ENCODE assay signal across 10 mouse cellular contexts in genomic region chr8:71130411-71131261, GRCm38 (mm10).
DNase-seq lines count a peak whose midpoint lies in the region; ATAC-seq and TF ChIP-seq lines count a peak whose summit lies in the region.
"Had no signal": no experiment of that assay in that cellular context is flagged by ENCODE, and none has a peak within 500 bp of the region (broad histone marks: within the 10 kb centered on the region; RNA-seq: fewer than 3 reads in every experiment).

No protein-coding gene starts in this region.

- no peak overlapping the region for H3K4me2 ChIP-seq in heart, embryonic 14.5 days (ENCODE audit: low read length)
- H3K4me2 ChIP-seq in midbrain, embryonic 13.5 days (replicated peaks): no peak overlapping the region

- TF ChIP-seq CTCF in ES-Bruce4 (IDR thresholded peaks at IDR 0.05; ENCODE audit: low read depth, low read length): no peak

- H3K4me1 ChIP-seq in heart, embryonic 14.5 days (ENCODE audit: control insufficient read depth in 2 of 2, insufficient read depth in 2 of 2, low read length in 2 of 2): no peaks in the 10 kb centered on the region
- no peaks in the 10 kb centered on the region for H3K4me1 ChIP-seq in ES-Bruce4 (ENCODE audit: control insufficient read depth, insufficient read depth, low read length)
- no peaks in the 10 kb centered on the region for H3K4me1 ChIP-seq in midbrain, embryonic 13.5 days (replicated peaks)

- ATAC-seq in heart, embryonic 14.5 days (ENCODE audit: insufficient number of reproducible peaks, insufficient read depth, low FRiP score, low read depth): peak; percentile 59
- peak; percentile 65 for ATAC-seq in erythroid progenitor cell, adult 5-6 weeks (replicated peaks; ENCODE audit: low FRiP score, poor library complexity, severe bottlenecking)
- peak; percentile 60 for ATAC-seq in midbrain, embryonic 13.5 days

- peak; percentile 65; the same call in 1 of the 2 replicates for TF ChIP-seq EP300 in ES-Bruce4 (IDR thresholded peaks at IDR 0.05; ENCODE audit: insufficient read depth, low read depth, low read length)

- DNase-seq in heart, adult 18-20 months: no peak
- DNase-seq in T-cell, adult 2 months (ENCODE audit: low spot score): no peak
- no peak for DNase-seq in layer of hippocampus, adult 11-12 months (ENCODE audit: low spot score)
- no peak for DNase-seq in thymus, adult 18-20 months
- DNase-seq: adrenal gland, postnatal 10 days; kidney, postnatal 36 days had no signal

- H3K9me3 ChIP-seq in heart, embryonic 14.5 days (ENCODE audit: control insufficient read depth, low read length): no peaks in the 10 kb centered on the region
- peaks cover 3% of the 10 kb centered on the region; the same call in 1 of the 2 replicates for H3K9me3 ChIP-seq in ES-Bruce4 (replicated peaks; ENCODE audit: control insufficient read depth, insufficient read depth, low read length, poor library complexity, severe bottlenecking)
- no peaks in the 10 kb centered on the region for H3K9me3 ChIP-seq in midbrain, embryonic 13.5 days

- H3K9ac ChIP-seq in heart, embryonic 14.5 days (ENCODE audit: low read length): no peak overlapping the region
- no peak overlapping the region for H3K9ac ChIP-seq in ES-Bruce4 (ENCODE audit: low read depth, poor library complexity, severe bottlenecking)
- no peak overlapping the region for H3K9ac ChIP-seq in midbrain, embryonic 13.5 days (replicated peaks)

- H3K4me3 ChIP-seq in heart, embryonic 14.5 days (ENCODE audit: control insufficient read depth in 1 of 2, insufficient read depth in 1 of 2, low read depth in 1 of 2, low read length in 2 of 2): no peak overlapping the region
- H3K4me3 ChIP-seq in ES-Bruce4 (ENCODE audit: low read depth, low read length): no peak overlapping the region
- H3K4me3 ChIP-seq in midbrain, embryonic 13.5 days (replicated peaks): no peak overlapping the region

- WGBS in heart, embryonic 14.5 days: 51% methylated on average over 4 of the region's 4 CpGs
- 63% methylated on average over 4 of the region's 4 CpGs for WGBS in midbrain, embryonic 13.5 days

- no peaks in the 10 kb centered on the region for H3K36me3 ChIP-seq in heart, embryonic 14.5 days (ENCODE audit: control insufficient read depth, insufficient read depth, low read length)
- H3K36me3 ChIP-seq in ES-Bruce4 (ENCODE audit: control insufficient read depth, insufficient read depth, low read length, poor library complexity, severe bottlenecking): no peaks in the 10 kb centered on the region
- no peaks in the 10 kb centered on the region for H3K36me3 ChIP-seq in midbrain, embryonic 13.5 days

- H3K27ac ChIP-seq in heart, embryonic 14.5 days (replicated peaks in 1 of 2; ENCODE audit: control insufficient read depth in 1 of 2, insufficient read depth in 1 of 2, low read depth in 2 of 2, low read length in 2 of 2): no peak overlapping the region
- no peak overlapping the region for H3K27ac ChIP-seq in ES-Bruce4 (ENCODE audit: insufficient read depth, low read length)
- no peak overlapping the region for H3K27ac ChIP-seq in midbrain, embryonic 13.5 days

- TF ChIP-seq POLR2A in ES-Bruce4 (IDR thresholded peaks at IDR 0.05; ENCODE audit: insufficient read depth, low read length): no peak

- H3K27me3 ChIP-seq in heart, embryonic 14.5 days (ENCODE audit: control insufficient read depth, insufficient read depth, low read length): no peaks in the 10 kb centered on the region
- no peaks in the 10 kb centered on the region; the same call in 1 of the 2 replicates for H3K27me3 ChIP-seq in ES-Bruce4 (ENCODE audit: control insufficient read depth, insufficient read depth, low read length, poor library complexity, severe bottlenecking)
- H3K27me3 ChIP-seq in midbrain, embryonic 13.5 days: no peaks in the 10 kb centered on the region
